Mouse (Mus musculus): ENCODE data around the gene Sec31b.

Sec31b gene

DNA sequence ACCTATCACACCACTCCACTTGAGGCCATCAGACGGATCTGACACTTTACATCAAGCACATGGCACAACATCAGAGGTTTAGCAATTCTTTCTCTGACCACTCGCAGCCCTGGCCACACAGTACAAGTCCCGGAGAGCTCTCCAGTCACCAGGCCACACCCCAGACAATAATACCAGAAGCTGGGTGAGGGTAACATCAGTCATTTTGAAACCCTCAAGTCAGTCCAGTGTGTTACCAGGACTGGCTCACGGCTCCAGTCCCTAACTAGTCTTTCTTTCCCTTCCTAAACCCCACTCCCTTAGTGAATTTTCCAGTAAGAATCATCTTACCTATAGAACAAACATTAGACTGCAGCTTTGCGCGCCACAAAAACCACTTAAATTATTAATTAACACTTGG, 15.6 kb downstream of the Sec31b start:
- DNase-seq (ENCODE audit: low spot score) = no peak

DNA sequence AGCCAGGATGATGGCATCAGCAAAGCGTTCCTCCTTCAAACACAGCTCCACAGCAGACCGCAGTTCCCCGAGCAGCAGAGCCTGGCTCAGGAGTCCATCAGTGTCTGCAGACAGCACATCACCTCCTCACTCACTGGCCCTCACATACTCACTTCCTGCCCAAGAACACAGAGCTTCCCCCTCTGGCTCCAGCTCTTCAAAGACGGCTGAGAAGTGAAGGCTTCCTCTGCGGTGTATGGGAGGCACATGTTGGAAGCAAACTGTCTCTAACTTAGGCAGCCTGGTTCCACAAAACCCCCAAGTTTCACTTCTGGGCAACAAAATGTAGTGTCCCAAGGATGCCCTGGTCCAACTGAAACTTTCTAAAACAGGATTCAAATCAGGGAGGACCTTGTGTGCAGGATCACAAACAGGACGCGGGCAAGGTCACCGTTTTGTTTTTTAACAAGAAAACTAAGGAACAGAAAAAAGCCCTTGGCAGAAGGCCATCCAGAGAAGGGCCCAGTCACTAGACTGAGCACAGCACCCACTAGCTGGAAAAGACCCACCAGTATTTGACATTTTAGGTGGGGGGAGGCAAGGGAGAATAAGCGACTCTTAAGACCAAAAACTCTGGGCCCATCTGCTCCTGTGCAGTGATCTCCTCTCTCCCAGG, 20.0 kb downstream of the Sec31b start:
- no peak for DNase-seq (ENCODE audit: low spot score)

DNA sequence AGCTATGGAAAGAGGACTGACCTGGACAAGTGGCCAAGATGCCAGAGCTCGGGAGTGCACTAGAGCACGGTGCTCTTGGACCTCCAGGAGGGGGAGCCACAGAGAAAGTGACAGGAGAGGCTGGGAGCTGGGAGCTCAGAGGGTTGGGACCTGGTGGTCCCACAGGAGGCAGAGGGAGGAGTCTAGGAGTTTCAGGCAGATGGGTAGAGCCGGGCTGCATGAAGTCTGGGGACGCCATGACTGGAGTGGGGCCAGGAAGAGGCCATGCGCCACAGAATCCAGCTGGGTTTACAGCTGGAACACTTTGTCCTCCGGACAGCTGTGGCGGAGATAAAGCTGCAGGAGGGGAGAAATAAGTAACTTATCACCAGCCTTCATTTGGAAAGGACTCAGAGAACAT, 26.5 kb downstream of the Sec31b start:
- peak; percentile 66 for DNase-seq (ENCODE audit: low spot score)

DNA sequence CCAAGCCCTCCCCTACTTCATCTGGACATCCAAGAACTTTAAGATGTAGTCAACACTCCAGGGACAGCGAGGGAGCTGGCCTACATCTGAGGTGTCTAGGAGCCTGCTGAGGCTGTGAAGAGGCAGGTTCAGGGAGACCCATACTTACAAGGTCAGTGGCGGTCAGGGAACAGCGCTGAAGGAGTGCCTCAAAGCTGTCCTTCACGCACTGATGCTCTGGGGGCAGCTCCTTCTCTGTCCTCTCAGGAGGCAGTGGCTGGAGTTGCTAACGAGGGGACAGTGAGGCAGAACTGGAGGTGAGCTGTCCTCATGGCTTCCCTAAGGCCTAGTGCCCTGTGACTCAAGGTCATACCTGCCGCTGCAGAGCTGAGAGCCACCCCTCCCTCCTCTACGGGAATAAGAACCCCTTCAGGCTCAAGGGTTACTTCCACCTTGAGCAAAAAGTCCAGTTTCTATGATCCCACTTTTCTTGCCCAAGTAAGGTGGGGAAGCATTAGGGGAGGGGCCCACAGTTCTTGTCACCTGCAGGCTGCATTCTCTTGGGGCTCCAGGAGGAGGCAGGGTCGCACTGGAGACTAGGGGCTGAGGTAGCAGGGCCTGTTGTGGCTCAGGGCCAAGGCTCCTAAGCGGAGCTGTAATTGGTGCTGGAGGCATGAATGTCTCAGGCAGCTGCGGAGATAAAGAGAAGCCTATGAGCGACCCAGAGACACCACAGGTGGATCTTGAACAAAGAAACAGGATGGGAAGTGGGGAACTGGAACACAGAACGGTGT, 27.5 kb downstream of the Sec31b start:
- peak; percentile 43 for DNase-seq (ENCODE audit: low spot score)

DNA sequence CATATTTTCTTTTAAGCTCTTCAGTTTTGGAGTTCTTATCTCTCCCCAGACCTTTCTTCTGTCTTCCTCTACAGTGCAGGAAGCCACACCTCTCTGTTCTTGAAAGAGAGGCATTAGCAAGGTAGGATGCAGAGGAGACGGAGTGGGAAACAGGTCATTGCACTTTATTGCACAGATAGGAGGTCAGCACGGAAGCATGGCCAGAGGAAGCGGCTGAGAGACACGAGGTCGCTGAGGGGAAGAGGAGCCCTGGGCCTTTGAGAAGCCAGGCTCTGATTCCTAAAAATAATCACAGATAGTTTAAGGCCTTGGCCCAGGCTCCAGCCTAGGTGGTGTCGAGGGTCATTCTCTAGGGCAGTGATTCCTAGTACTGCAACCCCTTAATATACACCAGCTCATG, 29.9 kb downstream of the Sec31b start:
- no peak for DNase-seq (ENCODE audit: low spot score)

DNA sequence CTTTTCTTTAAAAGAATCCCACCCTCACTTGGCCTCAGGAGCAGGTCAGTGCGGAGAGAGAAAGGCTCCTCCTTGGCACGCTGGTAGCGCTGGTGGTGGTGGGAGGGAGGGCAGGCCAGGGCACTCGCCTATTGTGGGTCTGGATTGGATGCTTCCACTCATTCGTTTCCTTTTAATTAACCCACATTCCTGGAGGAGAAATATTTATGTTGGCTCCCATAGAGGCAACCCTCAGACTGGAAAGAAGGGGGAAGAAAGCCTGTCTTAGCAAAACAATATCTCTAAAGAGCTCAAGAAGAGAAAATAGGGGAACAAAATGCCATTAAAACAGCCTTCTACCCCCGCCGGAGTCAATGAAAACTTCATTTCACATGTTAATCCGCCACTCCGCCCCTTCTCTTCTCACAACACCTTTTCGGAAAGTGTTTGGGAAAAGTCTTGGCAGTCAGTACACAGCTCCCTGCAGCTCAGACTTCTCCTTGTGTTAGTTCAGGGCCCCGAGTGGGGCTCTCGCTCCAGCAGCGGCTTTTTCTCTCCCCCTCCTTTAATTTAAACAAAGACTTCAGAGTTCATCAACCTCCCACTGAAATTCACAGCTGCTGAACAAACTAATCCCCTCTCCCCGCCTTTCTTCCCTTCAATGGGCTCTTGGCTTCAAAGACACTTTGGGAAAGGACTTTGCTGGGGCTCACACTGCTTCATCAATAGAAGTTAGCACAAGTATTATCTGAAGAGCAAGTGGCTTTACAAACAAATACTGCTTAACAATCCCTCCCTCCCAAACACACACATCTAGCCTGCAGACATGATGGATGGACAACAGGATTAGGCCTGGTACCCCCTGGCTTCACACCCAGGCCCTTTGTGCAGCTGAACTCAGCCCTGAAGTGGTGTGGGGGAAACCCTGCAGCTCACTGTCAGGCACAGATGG, 30.9 kb downstream of the Sec31b start:
- peak; percentile 75 for DNase-seq (ENCODE audit: low spot score)

DNA sequence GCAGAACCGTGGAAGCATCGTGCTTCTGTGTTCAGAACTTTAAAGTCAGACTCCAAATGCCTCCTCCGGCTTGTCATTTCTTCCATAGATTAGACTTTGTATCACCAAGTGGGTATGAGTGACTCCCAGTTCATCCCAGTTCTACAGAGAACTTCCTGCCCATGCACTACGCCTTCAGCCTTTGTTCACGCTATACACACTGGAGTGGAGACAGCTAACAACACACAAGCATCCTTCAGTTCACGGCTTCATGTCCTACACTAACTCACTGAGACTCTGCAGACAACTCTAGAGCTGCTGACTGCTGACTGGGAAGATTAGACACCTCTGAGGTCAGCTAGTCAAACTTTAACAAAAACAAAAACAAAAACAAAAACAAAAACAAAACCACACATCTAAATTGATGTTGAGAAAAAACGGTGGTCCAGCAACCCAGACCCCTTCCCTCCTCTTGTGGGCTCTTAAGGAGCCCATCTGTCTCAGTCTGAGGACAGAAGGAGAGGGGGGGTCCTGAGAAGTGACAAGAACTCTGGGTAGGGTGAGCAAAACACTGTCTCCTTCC, 31.7 kb downstream of the Sec31b start:
- DNase-seq (ENCODE audit: low spot score) = peak; percentile 31

DNA sequence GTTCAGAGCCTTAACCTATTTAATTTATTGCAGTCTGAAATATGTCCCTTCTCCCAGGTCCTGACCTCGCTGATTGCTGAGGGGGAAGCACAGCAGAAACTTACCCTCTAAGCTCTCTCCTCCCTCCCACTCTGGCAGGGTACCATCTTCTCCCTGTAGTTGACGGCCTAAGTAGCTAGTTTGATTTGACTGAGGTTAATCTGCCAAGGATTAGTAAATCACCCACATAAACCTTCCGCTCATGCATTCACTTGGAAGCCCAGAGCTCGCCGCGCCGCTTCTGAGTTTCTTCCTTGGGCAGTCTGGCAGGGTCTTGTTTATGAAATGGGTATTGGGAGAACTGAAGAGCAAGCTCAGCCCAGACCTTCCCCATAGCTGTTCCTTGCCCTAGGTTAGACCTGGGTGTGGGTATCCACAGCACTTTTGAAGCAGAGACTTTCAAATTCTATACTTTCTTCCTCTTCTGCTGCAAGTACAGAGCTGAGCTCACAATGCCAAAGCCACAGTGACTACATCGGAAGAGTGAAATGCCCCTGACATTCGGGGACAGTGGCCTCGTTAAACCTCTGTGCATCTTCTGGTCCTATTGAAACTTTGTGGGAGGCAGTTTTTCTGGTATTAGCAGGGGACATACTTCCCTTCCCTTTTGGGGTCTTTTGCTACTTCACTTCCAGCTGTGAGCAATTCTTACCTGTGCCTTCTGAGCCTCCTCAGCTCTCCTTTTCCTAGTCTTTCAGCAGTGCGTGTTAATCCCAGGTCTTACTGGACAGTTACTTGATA, 32.4 kb downstream of the Sec31b start:
- DNase-seq (ENCODE audit: low spot score) = peak; percentile 43

GRCm38 (mm10) chr19:44512601-44513000, 33.1 kb downstream of the Sec31b start:
- DNase-seq (ENCODE audit: low spot score) = no peak

DNA sequence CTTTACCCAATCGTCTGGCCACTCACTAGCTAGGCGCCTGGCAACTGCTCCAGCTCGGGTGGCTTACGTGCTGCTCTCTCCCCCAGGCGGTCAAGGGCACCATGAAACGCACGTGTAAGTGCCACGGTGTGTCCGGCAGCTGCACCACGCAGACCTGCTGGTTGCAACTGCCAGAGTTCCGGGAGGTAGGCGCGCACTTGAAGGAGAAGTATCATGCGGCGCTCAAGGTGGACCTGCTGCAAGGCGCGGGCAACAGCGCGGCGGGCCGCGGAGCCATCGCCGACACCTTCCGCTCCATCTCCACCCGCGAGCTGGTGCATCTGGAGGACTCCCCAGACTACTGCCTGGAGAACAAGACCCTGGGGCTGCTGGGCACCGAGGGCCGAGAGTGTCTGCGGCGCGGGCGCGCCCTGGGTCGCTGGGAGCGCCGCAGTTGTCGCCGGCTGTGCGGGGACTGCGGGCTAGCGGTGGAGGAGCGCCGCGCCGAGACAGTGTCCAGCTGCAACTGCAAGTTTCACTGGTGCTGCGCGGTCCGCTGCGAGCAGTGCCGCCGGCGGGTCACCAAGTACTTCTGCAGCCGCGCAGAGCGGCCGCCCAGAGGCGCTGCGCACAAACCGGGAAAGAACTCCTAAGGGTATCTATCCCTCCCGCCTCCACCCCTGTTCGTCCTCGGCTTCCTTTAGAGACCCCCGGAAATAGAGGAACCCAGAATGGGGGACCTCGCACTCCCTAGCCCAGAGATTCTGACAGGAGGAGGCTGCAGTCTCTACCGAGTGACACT, 34.0 kb downstream of the Sec31b start:
- DNase-seq (ENCODE audit: low spot score) = peak; percentile 80

DNA sequence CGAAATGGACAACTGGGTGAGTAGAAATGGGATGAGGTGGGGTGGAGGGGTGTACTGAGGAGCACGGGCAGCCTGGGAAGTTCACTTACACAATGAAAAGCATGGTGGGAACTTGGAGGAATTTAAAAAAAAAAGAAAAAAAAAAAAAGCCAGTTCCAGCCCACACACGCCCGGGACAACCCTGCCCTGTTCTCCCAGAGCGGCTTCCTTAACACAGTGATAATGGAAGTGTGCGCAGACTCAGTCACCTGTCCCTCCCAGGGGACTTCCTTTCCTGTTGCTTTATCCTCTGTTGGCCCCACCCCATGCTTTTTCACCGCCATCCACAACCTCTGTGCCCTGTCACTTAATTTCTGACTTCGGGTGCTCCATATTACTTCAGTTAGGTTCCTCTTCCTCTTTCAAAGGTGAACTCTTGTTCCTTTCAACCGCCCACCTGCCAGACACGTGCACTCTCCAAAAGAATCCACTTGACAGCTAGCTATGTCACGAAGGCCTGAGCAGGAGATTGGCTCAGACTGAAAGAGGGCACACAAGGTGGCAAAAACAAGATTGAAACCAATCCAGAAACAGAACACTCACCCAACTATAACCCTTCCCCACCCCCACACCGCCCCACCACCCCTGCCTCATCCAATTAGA, 35.0 kb downstream of the Sec31b start:
- no peak for DNase-seq (ENCODE audit: low spot score)

DNA sequence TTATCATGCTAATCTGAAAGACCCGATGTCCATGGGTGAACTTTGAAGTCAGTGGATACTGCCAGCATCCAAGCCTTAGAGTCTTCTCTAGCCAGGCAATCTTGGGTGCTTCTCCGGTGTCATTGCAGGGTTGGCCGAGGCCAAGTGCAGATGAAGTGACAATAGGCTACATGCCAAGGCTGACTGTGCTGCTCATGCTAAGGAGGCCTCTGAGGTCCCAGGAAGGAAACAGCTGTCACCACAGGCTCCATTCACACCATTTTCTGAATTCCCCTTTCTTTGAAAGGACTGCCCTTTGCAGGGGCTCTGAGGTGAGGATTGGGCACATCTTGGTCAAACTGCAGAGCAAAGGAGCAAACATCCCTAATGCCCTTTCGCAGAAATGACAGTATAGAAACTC, 42.9 kb downstream of the Sec31b start:
- no peak for DNase-seq (ENCODE audit: low spot score)

GRCm38 (mm10) chr19:44501925-44502324, 43.7 kb downstream of the Sec31b start:
- DNase-seq (ENCODE audit: low spot score) = no peak

DNA sequence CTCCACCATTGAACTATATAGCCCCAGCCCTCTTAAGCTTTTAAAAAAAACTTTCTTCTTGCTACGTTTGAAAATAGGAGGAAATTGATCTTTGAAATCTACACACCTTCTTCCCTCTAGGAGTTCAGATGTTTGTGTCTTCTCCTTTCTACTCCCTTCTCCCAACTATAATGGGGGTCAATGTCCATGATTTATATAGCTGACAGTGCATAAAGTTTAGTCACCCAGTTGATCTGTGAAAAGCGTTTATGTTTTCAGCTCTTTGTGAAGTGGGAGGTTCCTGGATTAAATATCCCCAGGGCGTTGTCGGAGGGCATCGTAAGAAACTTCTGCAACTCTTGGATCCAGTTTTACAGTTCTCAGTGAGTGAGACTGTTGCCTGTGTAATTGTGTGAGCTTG, 45.4 kb downstream of the Sec31b start:
- DNase-seq (ENCODE audit: low spot score) = no peak

- DNase-seq (ENCODE audit: low spot score) = no peak
These were observed 46.7 kb downstream of the Sec31b start for GRCm38 (mm10) chr19:44498936-44499335.

- no peak for DNase-seq (ENCODE audit: low spot score)
These were observed 48.7 kb downstream of the Sec31b start for GRCm38 (mm10) chr19:44496941-44497340.

DNA sequence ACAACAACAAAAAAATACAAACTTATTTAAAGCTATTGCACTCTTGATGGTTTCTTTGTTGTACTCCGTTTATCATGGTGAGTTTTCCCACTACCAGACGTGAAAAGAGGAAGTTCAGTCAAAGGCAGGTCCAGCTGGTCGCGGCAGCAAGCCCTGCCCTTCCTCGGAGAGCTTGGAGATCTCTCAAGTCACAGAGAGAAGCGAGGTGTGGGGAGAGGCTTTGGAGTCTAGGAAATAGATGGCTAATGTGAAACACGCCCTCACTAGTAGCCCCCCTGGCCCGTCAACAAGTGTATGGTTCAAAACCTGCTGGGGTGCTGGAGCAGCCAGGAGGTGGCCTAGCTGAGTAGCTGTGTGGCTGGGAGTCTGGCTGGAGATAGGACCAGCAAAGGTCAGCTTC, 49.2 kb downstream of the Sec31b start:
- no peak for DNase-seq (ENCODE audit: low spot score)

DNA sequence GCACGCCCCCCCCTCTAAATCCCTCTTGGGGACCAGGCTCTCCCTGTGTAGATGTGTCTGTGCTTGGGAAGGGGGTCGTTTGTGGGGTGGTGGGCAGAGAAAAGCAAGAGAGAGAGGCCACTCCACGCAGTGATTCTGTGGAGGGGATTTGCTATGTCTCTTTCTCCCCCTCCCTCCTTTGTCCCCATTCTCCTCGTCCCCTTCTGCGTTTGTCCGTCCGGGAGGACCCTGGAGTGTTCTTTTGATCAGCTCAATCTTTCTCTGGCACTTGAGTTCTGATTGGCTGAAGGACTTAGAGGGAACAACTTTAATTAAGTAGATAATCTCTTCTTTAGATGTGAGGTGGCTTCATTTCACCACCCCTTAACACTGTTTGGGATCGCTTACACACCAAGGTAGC, 52.5 kb downstream of the Sec31b start, which contains the start of gene Wnt8b:
Gene Wnt8b, plus strand, starts transcription at position 345 of the 400 bp plus-strand sequence.
- no peak for DNase-seq (ENCODE audit: low spot score)

GRCm38 (mm10) chr19:44487266-44487665, 58.4 kb downstream of the Sec31b start:
- DNase-seq (ENCODE audit: low spot score) = peak; percentile 83

DNA sequence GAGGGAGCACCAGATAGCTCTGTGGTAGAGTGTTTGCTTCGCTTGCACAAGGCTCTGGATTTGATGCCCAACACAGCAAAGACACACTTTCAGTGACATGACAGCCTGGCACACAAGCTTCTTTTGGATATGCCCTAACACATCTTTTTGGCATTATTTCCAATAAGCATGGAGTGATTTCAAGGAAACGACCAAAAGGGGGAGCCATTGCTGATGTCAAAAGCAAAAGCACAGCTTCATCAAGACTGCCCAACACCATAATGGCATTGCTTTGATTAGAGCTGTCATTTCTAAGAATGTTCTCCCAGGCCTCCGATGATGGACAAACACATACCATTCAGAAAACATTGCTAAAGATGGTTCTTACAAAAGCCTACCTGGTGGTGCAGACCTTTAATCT, 69.1 kb downstream of the Sec31b start:
- DNase-seq (ENCODE audit: low spot score) = peak; percentile 25

Measured in embryo, embryonic 10 days (tissue).